Mouse (Mus musculus): ENCODE data around the gene F5.

F5 gene

GRCm38 (mm10) chr1:164236078-164236477 lies 84.4 kb downstream of the F5 start:
- no peak for DNase-seq

GRCm38 (mm10) chr1:164241494-164241893 lies 89.9 kb downstream of the F5 start:
- no peak for DNase-seq

DNA sequence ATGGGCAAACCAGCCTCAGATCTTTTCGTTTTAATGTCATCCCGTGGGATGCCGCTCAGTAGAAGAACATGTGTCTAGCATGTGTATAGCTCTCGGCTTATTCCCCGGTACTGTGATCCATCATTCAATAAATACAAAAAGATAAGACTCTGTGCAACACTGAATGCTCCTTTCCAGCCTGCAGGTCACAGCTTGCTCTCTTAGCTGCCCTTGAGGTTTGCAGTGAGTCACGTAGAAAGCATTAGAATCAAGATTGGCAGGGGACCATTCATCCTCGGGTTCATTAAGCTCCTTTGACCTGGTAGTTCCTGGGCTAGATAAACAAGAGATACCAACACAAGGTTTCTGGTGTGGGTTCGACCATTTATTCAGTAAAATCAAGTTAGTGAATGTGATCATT lies 91.2 kb downstream of the F5 start:
- DNase-seq: no peak

- no peak for DNase-seq
These were observed 95.8 kb downstream of the F5 start for GRCm38 (mm10) chr1:164247442-164247841.

- DNase-seq: peak; percentile 12
These were observed 96.3 kb downstream of the F5 start for GRCm38 (mm10) chr1:164247971-164248370.

GRCm38 (mm10) chr1:164248465-164249331 lies 97.1 kb downstream of the F5 start, which contains the start of gene Slc19a2:
Gene Slc19a2, plus strand, starts transcription at chr1:164249046.
- peak; percentile 98 for DNase-seq

- DNase-seq: no peak
These were observed 97.7 kb downstream of the F5 start for GRCm38 (mm10) chr1:164249332-164249711.

DNA sequence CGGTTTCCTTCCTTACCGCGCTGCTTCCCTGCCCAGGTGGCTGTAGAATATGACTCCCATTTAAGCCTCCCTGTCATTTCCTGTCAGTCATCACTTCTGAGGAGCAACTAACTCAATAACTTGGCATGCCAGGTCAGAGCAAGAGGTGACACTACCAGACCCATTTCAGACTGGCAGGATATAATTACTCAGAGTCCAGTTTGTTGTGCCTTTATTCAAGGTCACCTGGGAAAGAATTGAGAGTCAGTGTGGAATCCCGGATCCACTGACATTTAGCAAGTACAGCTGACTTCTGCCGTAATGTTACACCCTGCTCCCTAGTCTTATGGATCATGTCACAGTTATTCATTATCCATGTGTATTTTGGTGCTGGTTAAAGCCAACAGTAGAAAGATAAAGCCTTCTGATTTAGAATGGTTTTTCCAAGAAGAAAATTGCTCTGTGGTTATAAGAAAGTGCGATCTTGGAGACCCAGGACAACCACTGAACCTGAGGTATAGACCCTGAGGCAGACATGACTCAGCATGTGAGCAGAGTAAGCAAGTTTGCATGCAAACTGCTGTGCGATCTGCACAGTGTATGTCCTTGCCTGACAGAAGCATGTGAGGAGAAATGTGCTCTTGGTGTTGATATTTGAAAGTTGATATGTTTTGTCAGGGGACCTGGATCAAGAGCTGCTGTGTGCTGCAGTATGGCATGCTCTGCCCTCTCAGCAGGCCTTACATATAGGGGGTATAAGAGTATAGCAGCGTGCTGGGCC lies 98.9 kb downstream of the F5 start:
- no peak for DNase-seq

DNA sequence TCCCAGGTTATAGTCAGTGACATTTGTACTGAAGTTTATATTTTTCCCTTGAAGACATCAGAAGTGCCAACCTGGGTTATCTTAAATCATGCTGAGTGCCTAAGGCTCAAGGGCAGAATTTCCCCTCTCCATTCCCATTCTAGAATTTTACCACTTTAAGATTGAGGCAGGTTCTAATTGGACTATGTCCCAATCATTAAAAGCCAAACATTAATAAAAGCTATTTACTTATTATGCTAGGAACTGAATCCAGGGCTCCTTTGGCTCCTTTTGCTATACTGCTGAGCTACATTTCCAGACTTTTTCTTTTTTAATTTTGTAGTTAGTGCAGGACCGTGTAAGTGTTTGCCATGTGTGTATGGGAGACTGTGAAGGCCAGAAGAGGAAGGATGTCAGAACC lies 99.8 kb downstream of the F5 start:
- no peak for DNase-seq

DNA sequence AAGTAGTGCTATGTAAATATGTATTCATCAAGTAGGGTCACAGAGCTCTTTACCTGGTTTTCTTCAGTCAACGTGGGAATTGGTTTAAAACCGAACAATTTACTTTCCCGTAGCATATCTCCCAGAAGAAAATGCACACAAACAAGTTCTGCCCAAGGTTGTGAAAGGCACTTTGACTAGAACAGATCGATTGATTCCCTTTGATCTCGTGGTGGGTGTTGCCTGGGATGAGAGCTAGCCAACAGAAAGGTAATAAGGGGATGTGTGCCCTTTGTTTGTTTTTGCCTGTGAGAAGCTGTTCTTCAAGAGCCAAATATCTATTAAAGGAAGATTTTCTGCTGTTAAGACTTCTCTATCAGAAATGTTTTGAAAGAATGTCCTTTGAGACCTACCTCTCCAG lies 100.9 kb downstream of the F5 start:
- DNase-seq: no peak

GRCm38 (mm10) chr1:164254836-164255235 lies 103.2 kb downstream of the F5 start:
- DNase-seq: no peak

DNA sequence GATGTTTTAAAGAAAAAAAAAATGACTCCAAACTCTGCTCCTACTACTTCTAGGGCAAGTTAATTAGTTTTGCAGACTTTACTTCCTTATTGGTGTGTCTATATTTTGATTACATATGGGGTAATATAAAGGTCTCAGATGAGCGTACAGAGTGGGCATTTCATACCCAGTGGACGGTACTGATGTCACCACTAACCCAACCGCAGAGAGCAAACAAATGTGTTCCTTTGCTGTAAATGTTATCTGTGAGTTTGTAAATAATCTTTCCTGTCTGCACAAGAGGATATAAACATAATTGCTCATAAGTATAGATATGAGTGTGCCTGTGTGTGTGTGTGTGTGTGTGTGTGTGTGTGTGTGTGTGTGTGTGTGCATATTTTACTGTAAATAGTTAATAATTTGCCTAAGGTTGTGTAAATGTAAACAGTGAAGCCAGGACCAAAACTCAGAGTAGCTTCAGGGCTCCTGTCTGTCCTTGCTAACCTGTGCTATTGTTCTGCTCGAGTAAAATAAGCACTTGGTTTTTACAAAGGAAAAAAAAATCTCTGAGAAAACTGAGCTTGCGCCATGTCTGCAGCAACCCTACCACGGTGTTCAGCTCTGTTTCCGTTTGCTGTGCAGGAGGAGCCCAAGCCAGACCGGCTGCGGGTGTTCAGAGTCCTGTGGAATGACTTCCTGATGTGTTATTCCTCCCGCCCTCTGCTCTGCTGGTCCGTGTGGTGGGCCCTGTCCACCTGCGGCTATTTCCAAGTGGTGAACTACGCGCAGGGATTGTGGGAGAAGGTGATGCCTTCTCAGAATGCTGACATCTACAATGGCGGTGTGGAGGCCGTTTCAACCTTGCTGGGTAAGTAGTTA lies 108.8 kb downstream of the F5 start:
- no peak for DNase-seq

GRCm38 (mm10) chr1:164261553-164261952 lies 109.9 kb downstream of the F5 start:
- DNase-seq: no peak
